Mouse (Mus musculus): ENCODE data around the gene Crabp1.

Gene Crabp1

DNA sequence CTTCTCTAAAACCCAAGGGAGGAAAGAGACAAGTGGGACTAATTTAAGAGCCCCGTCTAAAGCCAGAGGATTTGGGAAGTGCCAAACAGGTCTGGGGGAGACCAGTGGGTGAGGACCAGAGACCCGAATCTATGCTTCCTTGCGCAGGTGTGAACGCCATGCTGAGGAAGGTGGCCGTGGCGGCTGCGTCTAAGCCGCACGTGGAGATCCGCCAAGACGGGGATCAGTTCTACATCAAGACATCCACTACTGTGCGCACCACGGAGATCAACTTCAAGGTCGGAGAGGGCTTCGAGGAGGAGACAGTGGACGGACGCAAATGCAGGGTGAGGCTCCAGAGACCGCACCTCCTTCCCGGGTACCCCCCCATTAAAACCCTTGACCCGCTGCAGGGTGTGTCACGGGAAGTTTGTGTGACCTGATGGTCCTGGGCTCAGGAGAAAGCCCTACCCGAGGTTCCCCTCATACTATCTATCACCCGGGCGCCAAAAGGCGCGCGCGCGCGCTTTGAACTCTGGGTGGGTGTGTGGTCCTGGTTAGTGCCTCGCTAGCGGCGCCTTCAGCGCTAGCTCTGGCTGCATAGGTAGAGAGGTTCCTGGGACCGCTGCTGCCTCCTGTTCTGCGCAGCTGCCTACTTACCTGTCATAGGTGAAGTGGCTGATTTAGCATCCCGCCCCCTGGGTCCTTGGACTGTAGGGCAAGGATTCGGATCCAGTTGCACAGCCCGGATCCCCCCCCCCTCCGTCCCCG is 963 bp downstream of the Crabp1 start:
- in situ Hi-C loops (cut with MboI, MseI) = loop anchor here (10.0 kb wide), 1 partner anchor 671 kb away; no protein-coding TSS in a partner anchor

GRCm38 (mm10) chr9:54770140-54770780 is 5.7 kb downstream of the Crabp1 start:
- in situ Hi-C loops (cut with MboI, MseI) = no loop called here

DNA sequence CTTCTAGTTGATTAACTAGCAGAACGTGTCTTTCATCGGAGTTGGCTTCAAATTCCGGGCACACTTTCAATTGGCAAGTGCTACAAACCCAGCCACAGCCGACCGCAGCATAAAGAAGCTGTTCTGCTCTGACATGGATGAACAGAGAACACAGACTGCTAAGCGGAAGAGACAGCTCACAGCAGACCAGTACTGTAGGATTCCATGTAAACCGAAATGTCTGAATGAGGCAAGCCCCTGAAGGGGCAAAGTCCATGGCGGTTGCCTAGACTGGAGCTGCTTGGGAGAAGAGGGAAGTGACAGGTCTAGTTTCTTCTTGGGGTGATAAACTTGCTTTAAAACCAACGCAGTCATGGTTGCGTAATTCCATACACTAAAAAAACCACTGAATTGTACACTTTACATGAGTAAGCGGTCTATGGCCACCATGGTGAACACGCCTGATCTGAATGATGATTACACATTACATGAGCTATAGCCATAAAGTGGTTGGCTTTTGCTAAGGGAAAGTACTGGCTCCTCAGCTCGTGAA is 12.0 kb downstream of the Crabp1 start:
- in situ Hi-C loops (cut with MboI, MseI) = no loop called here

DNA sequence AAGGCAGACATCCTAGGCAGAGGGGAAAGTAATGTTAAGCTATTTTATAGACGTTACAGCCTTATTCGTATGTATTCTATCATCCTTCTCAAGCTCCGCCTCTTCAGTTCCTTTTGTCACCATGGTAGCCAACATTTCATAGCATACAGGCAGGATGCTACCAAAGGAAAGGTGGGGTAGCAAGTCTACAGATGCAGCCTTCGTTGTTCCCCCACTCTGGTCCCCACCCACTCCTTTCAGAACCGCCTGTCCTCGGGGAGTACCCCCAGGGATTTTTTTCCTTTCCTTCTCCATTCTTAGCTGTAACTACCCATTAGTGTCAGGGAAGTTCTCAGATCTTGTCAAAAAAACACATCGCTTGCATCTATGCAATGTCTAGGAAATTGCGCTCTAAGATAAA is 14.7 kb downstream of the Crabp1 start:
- in situ Hi-C loops (cut with MboI, MseI) = no loop called here

DNA sequence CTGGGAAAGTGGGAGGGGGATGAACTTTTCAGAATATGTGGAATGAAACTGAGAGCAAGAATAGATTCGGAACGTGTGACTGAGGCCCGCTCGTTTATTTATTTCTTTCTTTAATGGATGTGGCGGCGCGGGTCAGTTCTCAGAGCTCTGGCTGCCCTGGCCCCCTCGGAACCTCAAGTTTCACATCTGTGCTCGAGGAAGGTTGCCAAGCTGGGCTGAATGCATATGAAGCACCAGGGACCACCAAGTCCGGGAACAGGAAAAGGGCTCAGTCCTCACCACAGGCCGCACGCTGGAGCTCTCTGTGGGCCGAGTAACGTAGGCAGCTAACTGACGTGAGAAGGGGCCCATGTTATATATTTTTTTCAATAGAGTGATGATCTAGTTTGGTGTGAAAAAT is 18.0 kb downstream of the Crabp1 start:
- in situ Hi-C loops (cut with MboI, MseI) = no loop called here

GRCm38 (mm10) chr9:54784003-54784402 is 19.5 kb downstream of the Crabp1 start:
- in situ Hi-C loops (cut with MboI, MseI) = no loop called here

DNA sequence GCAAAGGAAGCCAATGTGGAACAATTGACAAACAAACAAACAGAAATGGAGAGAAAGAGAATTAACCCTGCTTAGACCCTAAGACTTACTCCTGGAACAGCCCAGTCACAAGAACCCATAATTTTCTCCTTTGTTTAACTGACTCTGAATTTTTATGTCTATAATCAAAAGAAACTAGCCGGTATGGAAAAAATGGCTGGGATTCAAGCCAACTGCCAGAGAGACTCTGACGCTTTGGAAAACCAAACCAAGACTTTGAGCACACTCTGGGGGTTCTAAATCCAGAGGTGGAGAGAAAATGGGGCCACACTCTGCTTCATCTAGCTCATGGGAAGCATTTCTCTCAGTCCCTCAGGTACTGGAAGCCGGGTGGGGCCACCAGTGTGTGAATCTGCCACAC is 20.7 kb downstream of the Crabp1 start:
- in situ Hi-C loops (cut with MboI, MseI) = no loop called here

DNA sequence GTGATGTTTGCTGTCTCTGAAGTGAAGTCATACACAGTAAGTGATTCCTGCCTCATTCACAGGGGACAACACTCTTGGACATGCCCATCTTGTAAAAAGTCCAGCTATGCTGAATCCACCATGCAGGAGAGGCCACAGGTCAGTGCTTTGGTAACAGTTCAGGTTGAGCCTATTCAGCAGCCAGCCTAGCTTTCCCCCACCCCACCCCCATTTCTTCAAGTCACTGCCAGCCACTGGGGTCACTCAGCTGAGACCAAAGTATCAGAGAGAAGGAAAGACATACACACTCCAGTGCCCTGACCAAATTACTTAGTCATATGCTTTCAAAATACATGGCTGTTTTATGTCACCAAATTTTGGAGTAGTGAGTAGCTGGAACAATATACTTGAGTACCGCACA is 21.5 kb downstream of the Crabp1 start:
- in situ Hi-C loops (cut with MboI, MseI) = no loop called here

DNA sequence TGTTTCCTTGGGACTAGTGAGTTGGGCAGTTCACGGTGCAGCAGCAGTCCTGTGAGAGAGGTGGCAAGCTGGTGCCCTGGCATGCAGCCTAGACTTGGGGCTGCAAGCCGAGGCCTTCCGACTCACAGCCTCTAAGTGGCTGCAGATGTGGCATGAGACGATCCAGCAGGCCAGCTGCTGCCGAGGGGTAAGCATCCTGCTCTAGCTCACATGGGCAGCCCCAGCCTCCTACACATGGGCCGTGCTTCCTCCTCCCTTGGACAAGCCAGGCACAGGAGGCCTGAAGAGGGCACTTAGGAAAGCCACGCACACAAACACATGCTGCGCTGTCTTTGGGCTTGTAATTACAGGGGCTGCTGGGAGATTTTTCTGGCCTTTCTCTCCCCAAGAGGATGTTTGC is 23.2 kb downstream of the Crabp1 start:
- in situ Hi-C loops (cut with MboI, MseI) = no loop called here

DNA sequence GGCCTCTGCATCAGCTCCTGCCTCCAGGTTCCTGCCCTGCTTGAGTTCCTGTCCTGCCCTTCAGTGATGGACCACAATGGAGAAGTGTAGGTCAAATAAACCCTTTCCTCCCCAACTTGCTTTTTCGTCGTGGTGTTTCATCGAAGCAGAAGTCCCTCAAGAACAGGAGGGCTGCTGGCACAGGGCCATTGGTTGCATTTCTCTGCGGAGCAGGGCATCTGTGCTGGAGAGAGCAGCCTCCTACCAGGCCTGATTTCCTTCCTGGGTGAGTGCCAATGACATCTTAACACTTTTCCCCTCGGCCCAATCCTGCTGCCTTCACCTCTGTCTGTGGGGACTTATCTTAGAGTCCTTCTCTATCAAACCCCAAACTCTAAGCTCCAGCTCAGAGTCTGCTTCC is 25.7 kb downstream of the Crabp1 start:
- in situ Hi-C loops (cut with MboI, MseI) = no loop called here

DNA sequence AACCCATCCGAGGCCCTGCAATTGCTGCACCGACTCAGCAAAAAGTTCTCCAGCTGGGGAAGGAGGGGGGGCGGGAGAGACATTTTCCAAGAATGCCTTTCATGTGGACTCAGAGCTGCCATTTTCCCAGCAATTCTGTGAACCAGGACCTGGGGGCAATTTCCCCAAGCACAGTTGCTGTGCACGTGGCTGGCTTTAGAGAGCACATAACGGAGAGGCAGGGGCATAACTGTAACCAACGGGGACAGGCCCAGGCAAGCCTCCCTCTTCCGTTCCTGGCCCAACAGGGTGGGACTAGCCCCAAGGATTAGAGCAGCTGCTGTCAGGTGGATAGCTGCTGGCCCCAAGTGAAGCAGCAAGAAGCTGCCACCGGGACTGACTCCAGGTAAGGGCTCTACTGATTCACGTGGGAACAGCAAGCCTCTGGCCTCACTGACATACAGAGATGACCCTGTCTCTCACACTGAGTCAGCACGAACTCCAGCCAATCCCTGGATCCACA is 37.0 kb downstream of the Crabp1 start:
- in situ Hi-C loops (cut with MboI, MseI) = no loop called here

- in situ Hi-C loops (cut with MboI, MseI) = no loop called here
These were observed 38.5 kb downstream of the Crabp1 start for GRCm38 (mm10) chr9:54802749-54803679.

DNA sequence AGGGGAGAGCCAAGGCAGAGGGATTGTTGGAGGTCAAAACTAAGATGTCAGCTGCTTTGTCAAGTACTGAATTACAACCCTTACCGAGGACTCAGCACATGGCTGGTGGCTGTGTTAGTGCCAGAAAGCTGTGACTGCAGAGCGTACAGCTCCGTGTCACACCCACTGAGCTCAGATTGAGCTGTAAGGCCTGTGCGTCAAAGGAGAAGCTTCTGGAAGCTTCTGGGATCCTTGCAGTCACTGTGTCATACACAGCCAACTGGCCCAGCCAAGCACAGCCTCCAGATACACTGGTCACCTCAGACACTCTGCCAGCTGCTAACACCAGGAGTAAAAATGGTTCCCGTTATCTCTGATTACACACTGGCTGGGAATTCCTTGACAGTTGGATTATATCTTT is 39.8 kb downstream of the Crabp1 start:
- in situ Hi-C loops (cut with MboI, MseI) = no loop called here

GRCm38 (mm10) chr9:54807761-54808160 is 43.2 kb downstream of the Crabp1 start:
- in situ Hi-C loops (cut with MboI, MseI) = no loop called here

DNA sequence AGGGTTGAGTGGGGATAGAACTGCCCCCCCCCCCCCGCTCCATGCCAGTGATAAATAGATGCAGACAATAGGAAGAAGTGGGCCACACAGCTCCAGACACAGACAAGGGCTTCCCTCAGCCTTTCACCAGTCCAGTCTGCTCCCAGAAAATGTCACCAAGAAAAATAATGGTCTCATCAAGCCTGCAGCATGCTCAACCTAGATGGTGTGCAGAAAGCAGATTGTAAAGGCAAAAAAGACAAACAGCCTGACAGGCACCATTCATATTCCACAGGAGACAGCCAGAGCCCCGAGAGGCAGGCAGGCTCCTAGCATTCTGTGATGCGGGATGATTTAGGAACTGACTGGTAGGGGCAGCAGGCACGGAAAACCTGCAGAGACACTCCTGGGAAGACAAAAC is 45.4 kb downstream of the Crabp1 start:
- in situ Hi-C loops (cut with MboI, MseI) = no loop called here

GRCm38 (mm10) chr9:54816508-54817201 is 52.1 kb downstream of the Crabp1 start:
- in situ Hi-C loops (cut with MboI, MseI) = no loop called here

- in situ Hi-C loops (cut with MboI, MseI) = loop anchor here (5.0 kb wide), 1 partner anchor 84 kb away; no protein-coding TSS in a partner anchor
These were observed 57.0 kb downstream of the Crabp1 start for GRCm38 (mm10) chr9:54821442-54822100.

Measured in T-helper 2 cell (primary cell).